Mouse (Mus musculus) embryonic stem cell, embryonic (primary cell): ENCODE results near the gene Tut1.

Source experiments
- CTCF ChIA-PET, 4 experiments: fragments of 300-600 bp in 2 of 4; fragments of 350-600 bp in 2 of 4; sonication (Branson Sonifier 250); formaldehyde crosslinking; loops; one replicate each; lab custom pipeline; 2022; ENCODE audit warnings: inconsistent platforms in 2 of 4; lab: Charles Lee
- POLR2A ChIA-PET, 4 experiments: fragments of 300-600 bp in 2 of 4; fragments of 350-600 bp in 2 of 4; sonication (Branson Sonifier 250); formaldehyde crosslinking; loops; one replicate each; lab custom pipeline; 2022; ENCODE audit warnings: antibody characterized with exemption in 4 of 4, inconsistent platforms in 1 of 4; lab: Charles Lee

Tut1 gene

GRCm38 (mm10) chr19:8930771-8931170 is 22.9 kb upstream of the Tut1 start:
- CTCF ChIA-PET: interaction anchor here in 1 of 4 experiments (0.5 kb wide), 1 partner anchor 28 kb away, joined by 4 read pairs; no protein-coding TSS in a partner anchor
- POLR2A ChIA-PET: interaction anchor here (0.6 to 16.7 kb wide), 35 partner anchors 9 to 1196 kb away, joined by 3 to 191 read pairs (median 4); partner anchors contain the start of genes Mta2 (in 3 of the 4), 1810009A15Rik (in 2 of the 4), B3gat3 (in 2 of the 4) and Eef1g (in 2 of the 4)

- CTCF ChIA-PET: interaction anchor here in 1 of 4 experiments (0.6 to 1.1 kb wide), 2 partner anchors 9 to 146 kb away, joined by 3 read pairs; no protein-coding TSS in a partner anchor
- POLR2A ChIA-PET: interaction anchor here in 3 of 4 experiments (0.6 to 2.8 kb wide), 20 partner anchors 9 to 1097 kb away, joined by 3 to 18 read pairs (median 4); partner anchors contain the start of genes 1810009A15Rik (in 2 of the 3), Eef1g (in 2 of the 3), Gm49416 (in 2 of the 3) and Tut1 (in 2 of the 3)
These were observed 16.9 kb upstream of the Tut1 start for GRCm38 (mm10) chr19:8936736-8937135.

- POLR2A ChIA-PET: interaction anchor here in 3 of 4 experiments (0.6 to 11.3 kb wide), 60 partner anchors 10 to 1330 kb away, joined by 3 to 201 read pairs (median 6); partner anchors contain the start of genes 1810009A15Rik (in 3 of the 3), B3gat3 (in 3 of the 3), Gm49416 (in 3 of the 3) and Tut1 (in 3 of the 3)
- CTCF ChIA-PET: interaction anchor here in 1 of 4 experiments (0.7 kb wide), 1 partner anchor 1121 kb away, joined by 4 read pairs; no protein-coding TSS in a partner anchor
These were observed 13.0 kb upstream of the Tut1 start for GRCm38 (mm10) chr19:8940526-8941133.

GRCm38 (mm10) chr19:8941136-8941514 is 12.5 kb upstream of the Tut1 start:
- ChIA-PET CTCF (interaction anchor here in 1 of 4 experiments (0.6 to 1.3 kb wide), 3 partner anchors 12 to 221 kb away, joined by 3 to 7 read pairs (median 5); partner anchors contain the start of genes Eml3 and Rom1), POLR2A (interaction anchor here (0.7 to 11.3 kb wide), 85 partner anchors 9 to 1207 kb away, joined by 3 to 201 read pairs (median 6); partner anchors contain the start of genes Tut1 (in 4 of the 4), 1810009A15Rik (in 3 of the 4), B3gat3 (in 3 of the 4) and Eef1g (in 3 of the 4))

DNA sequence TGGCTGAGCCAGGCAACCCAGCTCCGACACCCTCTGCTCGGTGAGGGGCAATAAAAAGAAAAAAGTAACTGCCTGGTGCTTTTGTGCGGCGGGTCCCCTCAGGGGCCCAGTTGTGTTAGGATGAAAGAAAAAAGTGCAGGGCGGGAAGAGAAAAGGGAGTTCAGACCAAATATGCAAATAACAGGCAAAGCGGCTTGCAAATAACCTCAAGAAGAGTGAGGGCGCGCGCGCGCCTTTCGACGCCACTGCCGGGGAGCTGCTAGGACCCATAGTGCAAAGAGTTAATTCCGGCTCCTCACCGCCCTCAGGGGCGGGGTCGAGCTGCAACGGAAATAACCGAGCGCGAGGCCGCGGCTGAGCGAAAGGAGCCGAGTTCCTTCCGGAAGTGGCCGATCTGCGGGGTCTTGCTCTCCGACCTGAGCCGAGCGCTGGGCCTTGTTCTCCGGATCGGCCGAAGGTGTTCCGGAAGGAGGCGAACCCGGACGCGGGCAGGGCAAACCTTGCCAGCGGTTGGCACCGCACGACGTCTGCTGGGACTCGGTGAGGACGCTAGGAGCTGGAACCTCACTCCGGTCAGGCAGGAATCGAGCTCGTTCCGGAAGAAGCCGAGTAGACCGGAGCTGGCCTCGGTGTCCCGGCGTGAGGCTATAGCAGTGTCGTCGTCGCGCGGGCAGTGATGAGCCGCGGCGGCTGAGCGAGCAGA is 12.0 kb upstream of the Tut1 start, which contains the start of gene Mta2:
Mta2 (plus strand) TSS at position 361 of the 703 bp plus-strand sequence.
- ChIA-PET POLR2A (interaction anchor here (0.6 to 11.3 kb wide), 109 partner anchors 9 to 1206 kb away, joined by 3 to 201 read pairs (median 6); partner anchors contain the start of genes Tut1 (in 4 of the 4), 1810009A15Rik (in 3 of the 4), B3gat3 (in 3 of the 4) and Eef1g (in 3 of the 4)), CTCF (interaction anchor here in 3 of 4 experiments (0.6 to 1.3 kb wide), 6 partner anchors 12 to 1587 kb away, joined by 3 to 7 read pairs (median 4); partner anchors contain the start of genes Eml3 (in 1 of the 3) and Rom1 (in 1 of the 3))

DNA sequence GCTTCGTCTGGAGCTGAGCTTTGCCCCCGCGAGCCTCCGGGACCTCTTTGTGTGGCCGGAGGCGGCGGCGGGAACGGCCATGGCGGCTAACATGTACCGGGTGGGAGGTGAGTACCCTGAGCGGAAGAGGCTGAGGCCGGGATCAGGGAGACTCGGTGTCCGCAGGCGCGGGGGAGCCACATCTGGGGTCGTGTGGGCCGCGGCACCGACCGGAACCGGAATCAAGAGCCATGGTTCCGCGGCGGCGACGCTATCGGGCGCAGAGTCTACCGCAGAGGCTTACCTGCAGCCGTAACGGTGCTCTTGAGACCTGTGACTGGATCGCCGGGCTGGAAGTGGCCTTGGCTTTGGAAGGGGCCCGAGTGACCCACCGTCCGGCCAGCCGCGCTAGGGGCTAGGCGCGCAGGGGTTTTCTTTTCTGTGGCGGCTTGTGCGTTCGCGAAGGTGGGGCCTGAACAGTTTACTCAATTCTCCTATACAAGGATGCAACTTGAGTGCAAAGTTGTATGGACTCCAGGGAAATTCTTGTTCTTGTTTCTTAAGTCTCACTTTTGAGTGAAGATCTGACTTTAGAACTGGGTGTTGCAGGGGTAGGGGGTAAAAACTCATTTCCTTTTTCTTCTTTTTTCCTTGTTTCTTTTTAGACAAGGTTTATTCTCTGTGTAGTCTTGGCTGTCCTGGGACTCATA is 11.2 kb upstream of the Tut1 start:
- CTCF ChIA-PET: interaction anchor here in 2 of 4 experiments (0.6 to 1.3 kb wide), 3 partner anchors 13 to 50 kb away, joined by 3 to 7 read pairs (median 5); partner anchors contain the start of genes Eml3 (in 1 of the 2) and Rom1 (in 1 of the 2)
- POLR2A ChIA-PET: interaction anchor here (0.6 to 11.3 kb wide), 93 partner anchors 8 to 229 kb away, joined by 3 to 201 read pairs (median 6); partner anchors contain the start of genes Tut1 (in 4 of the 4), 1810009A15Rik (in 3 of the 4), B3gat3 (in 3 of the 4) and Eef1g (in 3 of the 4)

DNA sequence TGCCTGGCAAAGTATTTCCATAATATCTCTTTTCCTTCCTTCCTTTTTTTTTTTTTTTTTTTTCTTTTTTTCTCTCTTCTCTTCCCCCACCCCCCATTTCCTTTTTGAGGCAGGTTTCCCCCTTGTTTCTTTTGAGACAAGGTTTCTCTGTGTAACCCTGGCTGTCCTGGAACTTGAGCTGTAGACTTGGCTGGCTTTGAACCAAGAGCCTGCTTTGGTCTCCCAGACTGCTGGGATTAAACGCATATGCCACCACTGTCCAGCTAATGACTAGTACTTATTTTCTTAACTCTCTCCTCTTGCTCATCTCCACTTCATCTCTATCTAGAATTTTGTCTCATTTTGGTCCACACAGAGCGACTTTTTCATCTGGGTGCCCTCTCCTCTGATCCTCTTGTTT is 10.6 kb upstream of the Tut1 start:
- CTCF ChIA-PET: no interaction called here
- POLR2A ChIA-PET: interaction anchor here (0.6 to 11.3 kb wide), 36 partner anchors 10 to 1812 kb away, joined by 3 to 201 read pairs (median 4); partner anchors contain the start of genes Tut1 (in 4 of the 4), B3gat3 (in 3 of the 4), Eef1g (in 2 of the 4) and 1700092M07Rik (in 1 of the 4)

- ChIA-PET POLR2A (interaction anchor here in 3 of 4 experiments (0.6 to 11.3 kb wide), 31 partner anchors 9 to 1970 kb away, joined by 3 to 201 read pairs (median 5); partner anchors contain the start of genes Eef1g (in 3 of the 3), Tut1 (in 3 of the 3), B3gat3 (in 2 of the 3) and 1810009A15Rik (in 1 of the 3)), CTCF (interaction anchor here in 1 of 4 experiments (0.9 kb wide), 1 partner anchor 226 kb away, joined by 3 read pairs; no protein-coding TSS in a partner anchor)
These were observed 9.6 kb upstream of the Tut1 start for GRCm38 (mm10) chr19:8944062-8944461.

DNA sequence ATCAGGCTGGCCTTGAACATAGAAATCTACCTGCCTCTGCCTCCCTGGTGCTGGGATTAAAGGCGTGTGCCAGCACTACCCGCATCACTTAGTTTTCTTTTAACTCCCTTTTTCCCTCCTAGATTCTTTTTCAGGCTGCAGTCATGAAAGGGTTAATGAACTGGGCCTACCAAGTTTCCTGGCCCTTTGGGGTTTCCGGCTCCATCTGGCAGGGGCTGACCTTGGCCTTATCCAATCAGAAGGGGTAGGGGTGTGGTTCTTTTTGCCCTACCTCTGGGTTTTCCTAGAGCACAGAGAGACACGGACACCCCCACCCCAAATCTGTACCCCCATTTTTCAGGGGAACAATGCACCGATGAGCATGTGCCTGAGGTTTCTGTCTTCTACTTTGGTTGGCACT is 8.9 kb upstream of the Tut1 start:
- ChIA-PET CTCF (interaction anchor here in 1 of 4 experiments (0.9 kb wide), 1 partner anchor 226 kb away, joined by 3 read pairs; no protein-coding TSS in a partner anchor), POLR2A (interaction anchor here in 3 of 4 experiments (0.7 to 11.3 kb wide), 32 partner anchors 8 to 170 kb away, joined by 3 to 201 read pairs (median 5); partner anchors contain the start of genes Eef1g (in 3 of the 3), Tut1 (in 3 of the 3), B3gat3 (in 2 of the 3) and 1810009A15Rik (in 1 of the 3))

DNA sequence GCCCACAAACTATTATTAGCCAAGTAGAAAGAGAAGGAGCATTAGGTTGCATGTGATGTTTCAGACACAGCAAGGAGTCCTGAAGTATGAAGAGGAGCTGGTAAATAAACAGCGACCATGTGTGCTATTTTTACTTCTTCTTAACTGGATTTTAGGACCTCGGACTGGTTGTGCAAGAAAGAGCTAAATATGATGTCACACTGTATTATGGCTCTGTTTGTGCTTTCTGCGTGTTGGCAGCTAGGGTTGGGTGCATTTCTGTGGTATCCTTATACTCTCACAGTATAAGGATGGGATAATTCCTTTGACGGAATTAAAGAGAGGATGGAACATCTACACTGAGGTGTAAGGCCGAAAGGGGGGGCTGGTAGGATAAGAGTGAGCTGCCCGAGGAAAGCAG is 8.4 kb upstream of the Tut1 start:
- ChIA-PET CTCF (interaction anchor here in 1 of 4 experiments (0.6 kb wide), 1 partner anchor 8 kb away, joined by 3 read pairs; no protein-coding TSS in a partner anchor), POLR2A (interaction anchor here (0.6 to 11.3 kb wide), 44 partner anchors 8 to 232 kb away, joined by 3 to 201 read pairs (median 4); partner anchors contain the start of genes 1810009A15Rik (in 3 of the 4), Eef1g (in 3 of the 4), Gm49416 (in 3 of the 4) and Tut1 (in 3 of the 4))

GRCm38 (mm10) chr19:8946929-8947328 is 6.7 kb upstream of the Tut1 start:
- ChIA-PET CTCF (no interaction called here), POLR2A (interaction anchor here (0.7 to 11.3 kb wide), 18 partner anchors 11 to 292 kb away, joined by 3 to 201 read pairs (median 4); partner anchors contain the start of genes 1810009A15Rik (in 3 of the 4), Gm49416 (in 3 of the 4), B3gat3 (in 2 of the 4) and Eef1g (in 2 of the 4))

GRCm38 (mm10) chr19:8950190-8950589 is 3.5 kb upstream of the Tut1 start:
- ChIA-PET CTCF (no interaction called here), POLR2A (interaction anchor here in 2 of 4 experiments (0.8 to 13.6 kb wide), 19 partner anchors 8 to 227 kb away, joined by 3 to 424 read pairs (median 4); partner anchors contain the start of genes Eef1g (in 2 of the 2), Mta2 (in 2 of the 2), Slc3a2 (in 2 of the 2) and Ubxn1 (in 2 of the 2))

GRCm38 (mm10) chr19:8952241-8952640 is 1.4 kb upstream of the Tut1 start:
- CTCF ChIA-PET: interaction anchor here in 2 of 4 experiments (0.6 to 2.2 kb wide), 2 partner anchors 234 kb away, joined by 5 to 8 read pairs; no protein-coding TSS in a partner anchor
- POLR2A ChIA-PET: interaction anchor here (0.6 to 13.6 kb wide), 54 partner anchors 8 to 239 kb away, joined by 3 to 424 read pairs (median 10); partner anchors contain the start of genes Mta2 (in 4 of the 4), Eml3 (in 3 of the 4), Rom1 (in 3 of the 4) and 1810009A15Rik (in 2 of the 4)

DNA sequence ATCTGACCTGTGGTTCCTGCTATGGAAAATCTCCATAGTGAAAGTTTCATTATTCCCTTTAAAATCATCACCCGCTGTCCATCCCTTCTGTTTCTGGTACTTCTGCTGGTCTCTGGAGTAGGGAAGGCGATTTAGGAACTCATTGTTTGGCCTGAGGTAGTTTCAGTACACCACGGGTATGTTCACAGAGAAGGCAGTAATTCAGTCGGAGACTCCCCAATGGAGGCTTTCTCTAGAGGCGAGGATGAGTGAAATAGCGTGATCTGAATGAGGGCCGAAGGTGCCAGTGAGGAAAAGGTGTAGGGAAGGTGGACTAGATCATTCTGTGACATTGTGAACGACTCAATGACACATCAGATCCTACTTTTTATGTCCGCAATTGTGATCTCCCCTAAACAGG is 524 bp downstream of the Tut1 start:
- ChIA-PET POLR2A (interaction anchor here (0.6 to 13.6 kb wide), 109 partner anchors 8 to 1252 kb away, joined by 3 to 424 read pairs (median 5); partner anchors contain the start of genes 1810009A15Rik (in 4 of the 4), Gm49416 (in 4 of the 4), Mta2 (in 4 of the 4) and Eef1g (in 3 of the 4)), CTCF (interaction anchor here in 3 of 4 experiments (0.5 to 2.2 kb wide), 8 partner anchors 11 to 292 kb away, joined by 3 to 8 read pairs (median 3); partner anchors contain the start of genes Eef1g (in 2 of the 3) and Gng3 (in 1 of the 3))

- ChIA-PET CTCF (no interaction called here), POLR2A (interaction anchor here in 3 of 4 experiments (0.6 to 13.6 kb wide), 16 partner anchors 9 to 239 kb away, joined by 3 to 424 read pairs (median 3); partner anchors contain the start of genes Tut1 (in 3 of the 3), 1810009A15Rik (in 1 of the 3), Eef1g (in 1 of the 3) and Ganab (in 1 of the 3))
These were observed 8.6 kb downstream of the Tut1 start for GRCm38 (mm10) chr19:8962256-8962655.
